Mouse (Mus musculus) MEL (cell line): ENCODE data around the gene Igf2bp1. TPM values are rescaled to one million over a fixed set of nuclear protein-coding genes. Genes with fewer than 3 reads are reported as not detected.

Experiments
- DNase-seq: peaks from one replicate; pipeline ENCODE4 v3.0.0; 2011; ENCODE audit warnings: low read depth, low spot score
- H3K27ac ChIP-seq: 2 replicates; pipeline ENCODE4 v1.5.1; 2012; ENCODE audit warnings: low read depth, mild to moderate bottlenecking, control low read depth, low read length, moderate library complexity; ENCODE audit not compliant: control insufficient read depth
- H3K27me3 ChIP-seq, 2 experiments: fragments of 150-350 bp in 1 of 2; sonication (generic) in 1 of 2; 2 replicates each; pipeline ENCODE4 v1.6.1; 2012; ENCODE audit warnings: low read length in 2 of 2, mild to moderate bottlenecking in 2 of 2, improper control_type of control experiment in 1 of 2, moderate library complexity in 1 of 2; ENCODE audit not compliant: insufficient read depth in 2 of 2, control insufficient read depth in 1 of 2
- H3K36me3 ChIP-seq, 2 experiments: 2 replicates each; pipeline ENCODE4 v1.6.1; 2012 to 2014; ENCODE audit warnings: low read length in 2 of 2, improper control_type of control experiment in 1 of 2, inconsistent platforms in 1 of 2, mild to moderate bottlenecking in 1 of 2; ENCODE audit not compliant: insufficient read depth in 2 of 2, control insufficient read depth in 1 of 2
- H3K4me1 ChIP-seq, 2 experiments: fragments of 150-350 bp in 1 of 2; sonication (generic) in 1 of 2; 2 replicates each; pipeline ENCODE4 v1.6.1; 2012; ENCODE audit warnings: low read length in 2 of 2, improper control_type of control experiment in 1 of 2, mild to moderate bottlenecking in 1 of 2; ENCODE audit not compliant: insufficient read depth in 2 of 2, control insufficient read depth in 1 of 2
- H3K4me3 ChIP-seq, 2 experiments: fragments of 150-350 bp in 1 of 2; sonication (generic) in 1 of 2; 2 replicates each; pipeline ENCODE4 v1.5.1; 2012; ENCODE audit warnings: low read depth in 2 of 2, low read length in 2 of 2, mild to moderate bottlenecking in 2 of 2, moderate library complexity in 2 of 2, control low read depth in 1 of 2, improper control_type of control experiment in 1 of 2; ENCODE audit not compliant: control insufficient read depth in 1 of 2, insufficient read depth in 1 of 2
- H3K79me2 ChIP-seq: 2 replicates; pipeline ENCODE4 v1.6.1; 2012; ENCODE audit warnings: mild to moderate bottlenecking, low read length, moderate library complexity; ENCODE audit not compliant: control insufficient read depth, poor library complexity, insufficient read depth
- H3K9ac ChIP-seq: 2 replicates; pipeline ENCODE4 v1.6.1; 2012; ENCODE audit warnings: low read depth, mild to moderate bottlenecking, control low read depth, low read length, moderate library complexity; ENCODE audit not compliant: control insufficient read depth, poor library complexity, severe bottlenecking
- H3K9me3 ChIP-seq: fragments of 150-350 bp; sonication (generic); replicated peaks from 2 replicates; pipeline ENCODE4 v1.6.1; 2012; ENCODE audit warnings: mild to moderate bottlenecking, low read length, improper control_type of control experiment, moderate library complexity; ENCODE audit not compliant: insufficient read depth
- BHLHE40 ChIP-seq: IDR thresholded peaks from 2 replicates; pipeline ENCODE4 v1.6.1; 2012; ENCODE audit warnings: low read depth, mild to moderate bottlenecking, inconsistent platforms, low read length, improper control_type of control experiment, borderline replicate concordance
- CHD2 ChIP-seq: IDR thresholded peaks from 2 replicates; pipeline ENCODE4 v1.6.1; 2011; ENCODE audit warnings: low read length, improper control_type of control experiment
- E2F4 ChIP-seq: IDR thresholded peaks from 2 replicates; pipeline ENCODE4 v1.6.1; 2011; ENCODE audit warnings: low read depth, low read length, improper control_type of control experiment, borderline replicate concordance
- ELF1 ChIP-seq: IDR thresholded peaks from 2 replicates; pipeline ENCODE4 v1.6.1; 2014; ENCODE audit warnings: low read depth, mild to moderate bottlenecking, inconsistent platforms, low read length, improper control_type of control experiment, moderate library complexity
- EP300 ChIP-seq, 2 experiments: IDR thresholded peaks; 2 replicates each; pipeline ENCODE4 v1.6.1; 2011; ENCODE audit warnings: improper control_type of control experiment in 2 of 2, low read length in 2 of 2, low read depth in 1 of 2, mild to moderate bottlenecking in 1 of 2
- ETS1 ChIP-seq: IDR thresholded peaks from 2 replicates; pipeline ENCODE4 v1.6.1; 2012; ENCODE audit warnings: low read depth, mild to moderate bottlenecking, inconsistent platforms, low read length, improper control_type of control experiment, moderate library complexity
- GABPA ChIP-seq: IDR thresholded peaks from 2 replicates; pipeline ENCODE4 v1.6.1; 2012; ENCODE audit warnings: low read depth, mild to moderate bottlenecking, inconsistent platforms, low read length, improper control_type of control experiment, moderate library complexity
- JUND ChIP-seq: IDR thresholded peaks from 2 replicates; pipeline ENCODE4 v1.6.1; 2011; ENCODE audit warnings: low read depth, mild to moderate bottlenecking, improper control_type of control experiment, low read length
- MAX ChIP-seq: IDR thresholded peaks from 2 replicates; pipeline ENCODE4 v1.6.1; 2011; ENCODE audit warnings: low read length, improper control_type of control experiment
- MAZ ChIP-seq: IDR thresholded peaks from 2 replicates; pipeline ENCODE4 v1.6.1; 2012; ENCODE audit warnings: low read depth, mild to moderate bottlenecking, inconsistent platforms, low read length, improper control_type of control experiment
- MXI1 ChIP-seq: IDR thresholded peaks from 2 replicates; pipeline ENCODE4 v1.6.1; 2011; ENCODE audit warnings: mild to moderate bottlenecking, low read depth, low read length, improper control_type of control experiment
- MYB ChIP-seq: IDR thresholded peaks from 2 replicates; pipeline ENCODE4 v1.6.1; 2011; ENCODE audit warnings: mild to moderate bottlenecking, low read depth, low read length, improper control_type of control experiment
- MYC ChIP-seq: IDR thresholded peaks from 2 replicates; pipeline ENCODE4 v1.6.1; 2011; ENCODE audit warnings: low read depth, mild to moderate bottlenecking, low read length, improper control_type of control experiment, moderate library complexity
- NRF1 ChIP-seq: IDR thresholded peaks from 2 replicates; pipeline ENCODE4 v1.6.1; 2014; ENCODE audit warnings: low read depth, mild to moderate bottlenecking, inconsistent platforms, low read length, improper control_type of control experiment, moderate library complexity; ENCODE audit not compliant: poor library complexity, insufficient read depth, severe bottlenecking
- POLR2AphosphoS5 ChIP-seq: IDR thresholded peaks from 2 replicates; pipeline ENCODE4 v1.6.1; 2012; ENCODE audit warnings: low read depth, borderline replicate concordance, mild to moderate bottlenecking, inconsistent platforms, low read length, moderate library complexity, mixed read lengths
- RAD21 ChIP-seq: IDR thresholded peaks from 2 replicates; pipeline ENCODE4 v1.6.1; 2011; ENCODE audit warnings: mild to moderate bottlenecking, low read depth, low read length, improper control_type of control experiment
- RCOR1 ChIP-seq: IDR thresholded peaks from 2 replicates; pipeline ENCODE4 v1.6.1; 2012; ENCODE audit warnings: low read depth, mild to moderate bottlenecking, inconsistent platforms, low read length, improper control_type of control experiment
- SIN3A ChIP-seq: IDR thresholded peaks from 2 replicates; pipeline ENCODE4 v1.6.1; 2012; ENCODE audit warnings: low read length, improper control_type of control experiment, inconsistent platforms
- SMC3 ChIP-seq: IDR thresholded peaks from 2 replicates; pipeline ENCODE4 v1.6.1; 2011; ENCODE audit warnings: low read depth, low read length, improper control_type of control experiment
- TAL1 ChIP-seq: IDR thresholded peaks from 2 replicates; pipeline ENCODE4 v1.6.1; 2012; ENCODE audit warnings: mild to moderate bottlenecking, inconsistent platforms, low read length, moderate library complexity, mixed read lengths
- TBP ChIP-seq: IDR thresholded peaks from 2 replicates; pipeline ENCODE4 v1.8.0; 2011; ENCODE audit warnings: low read depth, low read length, improper control_type of control experiment
- TCF12 ChIP-seq: IDR thresholded peaks from 2 replicates; pipeline ENCODE4 v1.6.1; 2014; ENCODE audit warnings: low read depth, mild to moderate bottlenecking, inconsistent platforms, low read length, improper control_type of control experiment, moderate library complexity
- USF1 ChIP-seq: IDR thresholded peaks from 2 replicates; pipeline ENCODE4 v1.6.1; 2014; ENCODE audit warnings: low read depth, mild to moderate bottlenecking, inconsistent platforms, low read length, improper control_type of control experiment, moderate library complexity
- USF2 ChIP-seq, 2 experiments: IDR thresholded peaks; 2 replicates each; pipeline ENCODE4 v1.6.1; 2011 to 2012; ENCODE audit warnings: improper control_type of control experiment in 2 of 2, low read length in 2 of 2, borderline replicate concordance in 1 of 2, inconsistent platforms in 1 of 2, low read depth in 1 of 2, mild to moderate bottlenecking in 1 of 2; ENCODE audit not compliant: insufficient read depth in 1 of 2
- ZMIZ1 ChIP-seq: IDR thresholded peaks from 2 replicates; pipeline ENCODE4 v1.6.1; 2012; ENCODE audit warnings: low read depth, mild to moderate bottlenecking, inconsistent platforms, low read length, improper control_type of control experiment, moderate library complexity
- polyA plus RNA-seq, 2 experiments: library from polyadenylated mRNA; stranded (reverse) in 1 of 2; unstranded in 1 of 2; fragments of >175 nt in 1 of 2; fragments of >200 nt in 1 of 2; gene quantifications; 2 replicates each; pipeline versions ENCODE4 v1.2.1 to v1.2.4; 2012; ENCODE audit warnings: low replicate concordance in 2 of 2, low read depth in 1 of 2; ENCODE audit not compliant: insufficient read length in 2 of 2, insufficient read depth in 1 of 2, missing spikeins in 1 of 2
- total RNA-seq: library from RNA; depleted of rRNA; stranded (reverse); fragments of 300-350 nt; gene quantifications from 2 replicates; pipeline ENCODE4 v1.2.3, GENCODE M21; 2012

Igf2bp1 gene
- total and polyA plus RNA-seq, 3 experiments: 0.15 TPM; not detected in 2

- Histone ChIP-seq H3K4me1 (peaks cover 0 to 5% of the 10 kb centered on the region in 2 experiments; a peak in 1 of 4 replicates), H3K9me3 (no peaks in the 10 kb centered on the region), H3K9ac (no peak overlapping the region), H3K79me2 (no peaks in the 10 kb centered on the region), H3K27me3 (peaks cover 18% of the 10 kb centered on the region in 2 experiments), H3K4me3 (no peak overlapping the region), H3K27ac (no peak overlapping the region), H3K36me3 (no peaks in the 10 kb centered on the region)
- TF ChIP-seq ZMIZ1: no peak
- no peak for TF ChIP-seq USF2 (IDR thresholded peaks at IDR 0.05; ENCODE audit: borderline replicate concordance in 1 of 2, insufficient read depth in 1 of 2, low read depth in 1 of 2, low read length in 2 of 2)
- no peak for TF ChIP-seq USF1
- no peak for TF ChIP-seq CHD2
- no peak for TF ChIP-seq SIN3A
- no peak for TF ChIP-seq TBP
- no peak for TF ChIP-seq SMC3
- no peak for TF ChIP-seq ELF1
- TF ChIP-seq EP300 (IDR thresholded peaks at IDR 0.05; ENCODE audit: low read depth in 1 of 2, low read length in 2 of 2): no peak
- TF ChIP-seq MYB: no peak
- TF ChIP-seq JUND: no peak
- TF ChIP-seq RCOR1: no peak
- no peak for TF ChIP-seq GABPA
- no peak for TF ChIP-seq MAX
- DNase-seq: no peak
Measured at GRCm38 (mm10) chr11:96020622-96021021, 14.9 kb upstream of the Igf2bp1 start.

- Histone ChIP-seq H3K9ac (no peak overlapping the region), H3K9me3 (no peaks in the 10 kb centered on the region), H3K27ac (no peak overlapping the region), H3K27me3 (peaks cover 23 to 24% of the 10 kb centered on the region in 2 experiments), H3K36me3 (no peaks in the 10 kb centered on the region), H3K79me2 (no peaks in the 10 kb centered on the region), H3K4me1 (no peaks in the 10 kb centered on the region), H3K4me3 (no peak overlapping the region)
- TF ChIP-seq E2F4 (no peak), SIN3A (no peak), ETS1 (no peak), MXI1 (no peak), POLR2AphosphoS5 (no peak), TAL1 (no peak), ZMIZ1 (no peak), GABPA (no peak), TBP (no peak), TCF12 (no peak), USF1 (no peak), NRF1 (no peak), RAD21 (no peak), ELF1 (no peak), MAZ (no peak), MYC (no peak), BHLHE40 (no peak)
- no peak for DNase-seq
Measured at GRCm38 (mm10) chr11:96017941-96018351, 12.2 kb upstream of the Igf2bp1 start.
